Mouse (Mus musculus): ENCODE measurements around the gene Impdh1.

- no peak for TF ChIP-seq GATA1 (IDR thresholded peaks at IDR 0.05; ENCODE audit: low read length)
- TF ChIP-seq TAL1 (IDR thresholded peaks at IDR 0.05; ENCODE audit: low read length), result no peak
These were observed 50.0 kb downstream of the Impdh1 start for GRCm38 (mm10) chr6:29166196-29166595.
